Mouse (Mus musculus): Measurements from ENCODE around the gene Dcx. TPM values are rescaled to one million over a fixed set of nuclear protein-coding genes. Genes with fewer than 3 reads are reported as not detected.

Dcx gene
- polyA plus RNA-seq (2012; rRNA removed): 0.03 and 0.06 TPM in 2 replicates

DNA sequence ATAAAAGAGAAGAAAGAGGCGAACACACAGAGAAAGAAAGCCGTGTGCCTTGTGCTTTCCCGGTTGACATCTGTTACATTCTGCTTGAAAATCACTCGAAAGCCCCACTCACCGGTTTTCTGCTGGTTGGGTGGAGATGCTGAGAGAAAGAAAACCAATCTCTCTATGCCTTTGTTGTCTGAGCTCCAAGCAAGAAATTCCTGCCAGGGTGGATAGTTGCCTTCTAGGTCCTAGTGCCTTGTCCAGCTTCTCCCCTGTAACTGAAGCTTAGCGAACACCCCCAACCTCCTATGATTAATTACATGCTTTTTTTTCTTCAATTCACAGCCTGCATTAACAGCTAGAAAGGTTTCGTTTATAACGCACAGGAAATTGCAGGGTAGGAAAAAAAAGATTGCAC lies at the start of gene Dcx:
Dcx (minus strand) TSS at position 354 of the 400 bp plus-strand sequence.
- DNase-seq (ENCODE audit: low spot score): no peak

- no peak for DNase-seq (ENCODE audit: low spot score)
Measured at GRCm38 (mm10) chrX:143966249-143966648, 33.1 kb upstream of the Dcx start.

GRCm38 (mm10) chrX:143933671-143934070 lies 560 bp upstream of the Dcx start:
- no peak for DNase-seq (ENCODE audit: low spot score)

DNA sequence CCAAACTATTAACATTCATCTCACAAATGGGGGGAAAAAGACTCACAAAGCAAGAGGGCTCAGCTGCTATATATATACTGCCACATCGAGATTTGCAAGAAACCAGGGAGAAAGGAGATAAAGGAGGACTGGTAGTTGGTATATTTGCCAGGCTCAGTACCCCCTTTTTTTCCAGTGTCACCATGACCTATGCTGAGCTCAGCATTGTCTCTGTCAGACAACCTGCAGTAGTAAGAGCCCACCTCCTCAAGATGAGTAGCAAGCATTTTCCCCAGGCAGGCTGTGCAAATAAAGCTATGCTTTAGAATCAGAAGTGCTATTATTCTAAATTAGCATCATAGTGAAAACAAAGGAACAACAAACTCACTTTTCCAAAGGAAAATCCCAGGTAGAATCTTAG lies 581 bp downstream of the Dcx start:
- no peak for DNase-seq (ENCODE audit: low spot score)

DNA sequence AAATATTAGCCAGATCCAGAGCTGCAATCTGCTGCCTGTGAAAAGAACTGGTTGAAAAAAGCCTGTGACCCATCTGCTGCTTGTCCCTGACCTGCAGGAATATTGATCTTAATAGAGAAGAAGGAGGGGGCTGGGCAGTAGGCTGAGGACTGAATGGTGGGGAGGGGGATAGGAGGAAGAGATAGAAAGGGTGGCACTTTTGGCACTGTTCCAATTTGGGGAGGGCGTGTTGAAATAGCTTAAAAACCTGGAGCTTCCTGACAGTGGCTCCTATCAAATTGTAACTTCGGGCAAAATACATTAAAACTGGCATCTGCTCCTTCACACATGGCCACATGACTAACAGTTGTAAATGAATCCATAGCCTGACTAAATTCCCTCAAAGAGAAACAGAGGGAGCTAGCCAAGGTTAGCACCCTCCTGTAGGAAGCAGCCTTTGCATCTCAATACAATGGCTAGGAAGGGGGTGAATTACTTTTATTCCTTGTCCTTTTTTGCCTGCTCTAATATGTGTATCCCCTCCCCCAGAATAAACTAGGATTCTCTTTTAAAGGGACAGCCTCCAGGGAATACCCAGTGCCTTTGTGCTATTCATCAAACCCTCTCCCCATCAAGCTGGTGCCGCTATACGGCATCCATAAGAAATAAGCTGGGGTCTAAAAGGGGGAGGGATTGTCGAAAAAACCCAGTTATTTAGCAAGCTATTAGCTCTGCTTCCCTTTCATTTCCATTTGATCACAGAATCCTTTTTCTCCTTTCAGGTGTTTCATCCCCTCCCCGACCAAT lies 1.5 kb downstream of the Dcx start:
- no peak for DNase-seq (ENCODE audit: low spot score)

DNA sequence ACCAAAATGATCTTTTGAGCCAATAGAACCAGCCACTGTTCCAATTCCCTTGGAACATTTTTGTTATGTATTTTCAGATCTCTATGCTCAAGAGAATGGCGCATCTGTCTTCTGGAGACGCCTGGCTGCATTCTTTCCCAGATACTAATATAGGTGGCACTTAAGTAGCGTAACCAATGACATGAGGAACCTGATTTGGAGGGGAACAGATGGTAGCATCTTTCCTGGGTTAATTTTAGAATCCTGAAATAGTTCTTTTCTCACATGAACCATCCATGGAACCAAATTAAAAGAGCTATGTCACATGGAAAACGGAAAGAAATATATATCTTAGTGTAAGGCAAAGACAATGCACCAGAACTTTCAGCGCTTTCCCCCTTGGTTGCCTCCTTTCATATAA lies 11.0 kb downstream of the Dcx start:
- no peak for DNase-seq (ENCODE audit: low spot score)

DNA sequence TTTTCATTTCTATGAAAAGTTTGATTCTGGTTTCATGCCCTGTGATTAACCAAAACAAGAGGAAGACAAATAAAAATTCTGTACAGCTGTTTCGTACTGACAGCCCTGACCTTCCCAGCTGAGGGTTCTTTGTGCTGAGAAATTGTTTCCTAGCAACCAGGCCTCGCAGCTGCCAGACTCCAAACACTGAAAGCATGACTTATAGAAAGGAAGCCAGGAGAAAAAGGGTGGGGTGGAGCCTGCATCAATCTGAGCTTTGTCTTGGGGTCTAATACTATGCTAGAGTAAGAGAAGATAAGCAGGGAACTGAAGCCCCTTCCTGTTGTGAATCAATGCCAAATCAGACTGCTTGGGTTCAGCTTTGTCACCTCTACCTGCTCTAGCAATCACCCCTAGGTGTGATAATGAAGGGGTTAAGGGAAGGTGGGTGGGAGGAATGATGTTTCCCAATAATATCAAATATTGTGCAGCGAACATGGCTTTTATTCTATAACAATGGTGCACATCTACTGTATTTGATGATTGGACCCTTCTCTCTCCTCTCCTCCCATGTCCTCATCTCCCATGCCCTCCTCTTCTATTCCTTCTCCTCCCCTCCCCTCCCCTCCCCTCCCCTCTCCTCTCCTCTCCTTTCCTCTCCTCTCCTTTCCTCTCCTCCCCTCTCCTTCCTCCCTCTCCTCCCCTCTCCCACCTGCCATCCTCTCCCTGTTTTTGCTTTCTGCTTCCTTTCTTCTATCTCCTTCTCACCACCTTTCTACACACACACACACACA lies 26.2 kb downstream of the Dcx start:
- no peak for DNase-seq (ENCODE audit: low spot score)

DNA sequence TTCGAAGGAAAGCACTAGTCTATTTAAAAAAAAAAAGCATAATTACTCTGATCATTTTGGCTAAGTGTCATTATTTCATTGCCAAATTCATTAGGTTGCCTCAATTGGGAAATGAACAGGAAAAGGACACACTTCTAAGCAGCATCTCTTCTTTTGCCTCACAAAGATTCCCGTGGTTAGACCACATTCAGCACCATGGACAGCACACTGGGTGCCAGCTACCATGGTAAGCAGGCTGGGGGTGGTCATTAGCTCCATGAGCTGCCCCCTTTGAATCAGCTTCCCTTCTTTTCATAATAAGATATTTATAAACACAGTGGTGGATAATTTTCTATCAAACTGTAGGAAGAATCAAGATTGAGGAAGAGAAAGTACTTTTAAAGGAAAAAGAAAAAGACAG lies 28.4 kb downstream of the Dcx start:
- DNase-seq (ENCODE audit: low spot score): no peak

DNA sequence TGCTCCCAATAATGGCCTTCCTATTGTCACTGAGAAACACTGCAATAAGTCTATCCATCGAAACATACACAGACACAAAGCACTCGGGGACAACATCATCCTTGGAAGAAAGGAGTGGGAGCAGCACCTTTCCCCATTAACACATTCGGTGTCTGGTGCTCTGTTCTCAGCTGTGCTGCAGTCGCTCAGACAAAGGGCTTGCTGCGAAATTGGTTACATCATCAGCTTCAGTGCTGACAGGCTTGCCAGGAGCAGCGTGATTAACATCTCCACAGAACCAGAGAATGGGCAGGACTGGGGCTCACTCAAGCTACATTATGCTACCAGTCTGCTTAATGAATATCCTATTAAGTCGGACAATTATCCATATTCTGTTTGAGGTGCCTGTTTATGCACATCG lies 30.8 kb downstream of the Dcx start:
- DNase-seq (ENCODE audit: low spot score): no peak

DNA sequence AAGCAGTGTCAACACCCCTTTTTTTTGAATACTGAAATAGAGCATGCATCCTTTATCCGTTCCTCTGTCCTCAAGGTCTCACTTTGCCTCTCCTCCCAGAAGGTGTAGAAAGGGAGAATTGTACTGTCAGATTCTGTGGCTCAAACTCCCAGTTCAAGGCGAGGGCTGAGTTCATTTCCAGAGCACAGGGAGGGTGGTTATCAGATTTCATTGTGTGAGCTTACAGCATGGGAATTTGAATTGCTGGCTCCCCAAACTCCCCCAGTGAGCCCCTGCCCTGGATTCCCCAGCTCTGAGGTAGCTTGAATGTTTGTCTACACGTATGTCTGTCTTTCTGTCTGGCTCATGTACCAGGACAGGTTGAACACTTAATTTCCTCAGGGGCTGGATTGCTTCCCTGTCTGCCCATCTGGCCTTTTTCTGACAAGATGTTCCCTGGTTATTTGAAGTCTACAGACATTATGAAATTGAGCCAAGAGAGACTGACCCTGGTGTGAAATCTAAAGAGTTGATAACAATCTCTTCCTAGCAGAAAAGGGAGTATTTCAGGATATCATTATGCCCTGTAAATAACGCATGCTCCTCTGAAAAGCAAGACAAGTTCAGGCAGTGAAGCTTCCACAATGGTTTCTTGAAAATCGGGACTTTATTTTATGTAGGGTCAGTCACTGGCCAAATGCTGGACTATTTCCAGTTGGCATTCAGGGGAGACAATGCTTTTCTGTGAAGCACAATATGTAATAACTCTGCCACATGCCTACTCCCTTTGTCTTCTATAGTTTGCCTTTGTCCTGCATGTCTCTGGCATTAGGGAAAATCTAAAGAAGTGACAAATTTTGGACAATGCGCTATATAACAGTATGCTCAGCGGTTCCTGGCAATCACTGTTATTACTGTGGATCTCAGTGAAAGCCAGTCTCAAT lies 35.5 kb downstream of the Dcx start:
- no peak for DNase-seq (ENCODE audit: low spot score)

- no peak for DNase-seq (ENCODE audit: low spot score)
Measured at GRCm38 (mm10) chrX:143896936-143897335, 36.2 kb downstream of the Dcx start.

GRCm38 (mm10) chrX:143893180-143893579 lies 39.9 kb downstream of the Dcx start:
- DNase-seq (ENCODE audit: low spot score): no peak

DNA sequence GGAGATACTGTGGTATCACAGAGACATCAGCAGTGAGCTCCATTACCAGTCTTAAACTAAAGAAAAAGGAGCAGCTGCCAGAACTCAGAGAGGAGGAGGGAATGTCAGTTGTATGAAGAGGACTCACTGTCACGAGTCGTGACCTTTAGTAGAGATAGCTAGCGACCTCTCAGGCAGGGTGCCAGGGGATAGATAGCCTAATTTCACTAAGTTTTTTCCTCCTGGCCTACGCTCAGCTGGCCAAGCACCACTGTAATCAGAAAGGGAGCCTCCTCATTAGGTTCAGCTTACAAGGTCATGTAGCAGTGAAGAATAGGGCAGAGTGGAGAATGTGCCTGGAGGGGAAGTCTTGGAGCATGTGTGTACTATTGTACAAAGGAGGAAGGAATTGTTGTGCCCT lies 47.3 kb downstream of the Dcx start:
- DNase-seq (ENCODE audit: low spot score): no peak

DNA sequence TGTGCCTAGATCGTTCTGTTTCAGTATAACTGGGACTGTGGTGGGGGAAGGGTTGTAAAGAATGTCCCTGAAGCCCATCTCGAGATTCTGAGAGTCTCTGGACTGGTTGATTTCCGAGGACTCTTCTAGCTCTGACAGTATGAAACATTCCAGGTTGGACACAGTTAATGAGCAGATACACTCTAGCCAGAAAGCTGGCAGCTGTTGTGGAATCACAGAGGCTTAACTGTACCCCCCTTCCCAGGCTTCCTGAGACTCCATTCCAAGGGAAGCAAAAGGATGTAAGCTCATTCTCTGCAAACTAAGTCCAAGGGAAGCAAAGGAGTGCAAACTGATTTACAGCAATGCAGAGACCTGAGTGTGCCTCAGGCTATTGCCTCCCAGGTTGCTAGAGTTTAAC lies 48.2 kb downstream of the Dcx start:
- DNase-seq (ENCODE audit: low spot score): no peak

- no peak for DNase-seq (ENCODE audit: low spot score)
Measured at GRCm38 (mm10) chrX:143884299-143884698, 48.8 kb downstream of the Dcx start.

- no peak for DNase-seq (ENCODE audit: low spot score)
Measured at GRCm38 (mm10) chrX:143881806-143882468, 51.2 kb downstream of the Dcx start.

DNA sequence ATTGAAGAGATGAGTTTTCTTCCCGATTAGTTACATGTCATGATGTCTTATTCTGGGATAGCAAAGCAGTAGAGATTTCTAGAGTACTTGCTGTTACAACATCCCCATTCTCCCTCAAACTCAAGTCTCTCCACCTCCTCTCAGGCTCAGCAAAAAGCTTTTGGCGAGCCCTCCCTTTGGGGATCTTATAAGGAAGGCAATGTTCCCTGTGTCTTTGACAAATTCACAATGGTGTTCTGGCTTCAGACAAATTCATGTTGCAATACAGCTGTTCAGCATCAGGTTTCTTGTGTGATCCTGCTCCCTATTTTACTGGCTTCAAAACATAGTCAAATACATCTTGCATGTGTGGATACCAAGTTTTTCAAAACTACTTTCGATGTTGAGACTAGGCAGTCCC lies 53.5 kb downstream of the Dcx start:
- DNase-seq (ENCODE audit: low spot score): no peak

GRCm38 (mm10) chrX:143867129-143867664 lies 65.9 kb downstream of the Dcx start:
- DNase-seq (ENCODE audit: low spot score): no peak

DNA sequence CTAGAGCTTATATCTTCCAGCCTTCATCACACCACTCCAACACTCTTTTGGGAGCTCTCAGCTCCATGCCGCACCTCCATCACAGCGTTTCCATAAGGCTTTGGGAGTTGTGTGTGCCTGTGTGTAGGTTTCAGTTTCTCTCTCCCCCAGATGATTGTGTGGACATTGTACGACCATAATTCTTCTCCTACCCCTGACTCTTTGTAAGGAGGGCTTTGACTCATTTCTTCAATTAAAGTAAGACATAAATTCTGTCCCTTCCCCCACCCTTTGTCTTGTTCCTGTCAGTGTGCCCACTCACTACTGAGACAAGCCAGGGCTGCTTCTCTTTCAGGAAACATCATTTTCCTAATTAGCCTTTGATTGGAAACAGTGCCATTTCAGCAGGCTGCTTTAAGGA lies 81.8 kb downstream of the Dcx start:
- no peak for DNase-seq (ENCODE audit: low spot score)

- DNase-seq (ENCODE audit: low spot score): no peak
Measured at GRCm38 (mm10) chrX:143849969-143850368, 83.1 kb downstream of the Dcx start.

GRCm38 (mm10) chrX:143846637-143847036 lies 86.5 kb downstream of the Dcx start:
- no peak for DNase-seq (ENCODE audit: low spot score)

Measured in urinary bladder, adult 2 months (tissue).